Mouse (Mus musculus): ENCODE results near the gene Klb.
A peak's percentile ranks its signal among the peaks of the same experiment; 100 is the strongest.
"Not testable (repeated sequence)": the region's sequence is repeated elsewhere in the genome, so short reads cannot be mapped to it uniquely, and the experiment has no call there.

The Klb gene

GRCm38 (mm10) chr5:65348168-65348567 lies at the start of gene Klb:
Gene Klb (plus strand): TSS chr5:65348314.
- DNase-seq: no peak

DNA sequence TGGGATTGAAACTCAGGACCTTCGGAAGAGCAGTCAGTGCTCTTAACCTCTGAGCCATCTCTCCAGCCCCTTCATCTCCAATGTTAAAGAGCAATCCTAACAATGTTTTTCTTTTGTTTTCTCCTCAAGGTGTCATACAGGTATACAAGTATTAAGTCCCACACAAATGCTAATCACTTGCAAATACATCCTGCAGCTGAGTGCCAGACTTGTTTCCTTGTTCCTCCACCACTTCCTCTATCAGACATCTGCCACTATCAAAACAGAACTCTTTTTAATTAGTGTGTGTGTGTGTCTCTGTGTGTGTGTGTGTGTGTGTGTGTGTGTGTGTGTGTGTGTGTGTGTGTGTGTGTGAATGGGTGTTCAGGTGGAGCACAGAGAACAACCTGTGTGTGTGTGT lies 48.5 kb upstream of the Klb start:
- not testable (repeated sequence) for DNase-seq

DNA sequence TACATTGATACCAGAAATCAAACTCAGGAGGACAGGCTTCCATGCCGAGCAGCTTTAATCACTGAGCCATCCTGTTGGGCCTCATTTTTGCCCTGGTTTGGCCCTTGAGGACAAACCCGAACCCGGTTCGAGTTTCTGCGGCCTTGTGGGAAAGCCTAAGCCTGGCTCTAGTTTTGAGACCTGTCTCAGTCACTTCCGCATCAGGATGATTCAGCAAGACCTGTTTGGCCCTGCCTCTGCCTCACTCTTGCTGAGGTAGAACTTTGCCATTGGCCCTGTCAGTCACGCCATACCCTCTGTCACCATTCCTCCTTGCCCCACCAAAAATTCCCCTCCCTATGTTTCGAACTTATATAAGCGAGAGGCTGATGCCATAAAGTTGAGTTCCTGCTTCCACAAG lies 48.0 kb upstream of the Klb start:
- DNase-seq: no peak

GRCm38 (mm10) chr5:65305516-65305915 lies 42.6 kb upstream of the Klb start:
- no peak for DNase-seq

DNA sequence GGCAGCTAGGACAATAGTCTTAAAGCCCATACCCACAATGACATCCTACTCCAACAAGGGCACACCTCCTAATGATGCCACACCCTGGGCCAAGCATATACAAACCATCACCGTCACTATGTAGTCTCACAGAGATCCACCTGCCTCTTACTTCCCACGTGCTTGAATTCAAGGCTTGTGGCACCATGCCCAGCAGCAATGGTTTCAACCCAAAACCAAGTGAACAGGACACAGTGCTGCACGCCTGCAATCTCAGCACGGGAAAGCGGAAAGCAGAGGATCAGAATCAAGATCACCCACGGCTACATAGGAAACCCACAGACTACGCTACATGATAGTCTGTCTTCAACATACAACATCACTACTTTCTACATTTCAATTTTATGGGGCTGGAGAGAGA lies 39.9 kb upstream of the Klb start:
- no peak for DNase-seq

DNA sequence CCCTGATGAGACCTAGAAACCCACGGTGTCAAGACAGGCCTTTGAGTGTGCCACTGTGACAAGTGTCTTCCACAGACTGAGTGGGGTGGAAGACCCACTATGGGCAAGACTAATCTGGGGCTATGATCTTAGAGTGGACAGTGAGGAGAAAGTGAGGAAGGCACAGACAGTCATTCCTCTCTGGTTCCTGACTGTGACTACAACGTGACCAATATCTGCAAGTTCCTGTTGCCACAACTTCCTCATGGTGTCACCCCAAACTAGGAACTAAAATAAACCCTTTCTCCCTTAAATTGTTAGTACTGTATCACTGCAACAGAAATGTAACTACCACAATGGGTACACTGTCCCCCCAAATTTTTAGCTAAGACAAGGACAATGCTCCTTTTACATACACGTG lies 39.2 kb upstream of the Klb start:
- no peak for DNase-seq

GRCm38 (mm10) chr5:65319176-65319575 lies 28.9 kb upstream of the Klb start:
- no peak for DNase-seq

- DNase-seq: no peak
Measured at GRCm38 (mm10) chr5:65322165-65322564, 25.9 kb upstream of the Klb start.

- DNase-seq: no peak
Measured at GRCm38 (mm10) chr5:65324271-65324670, 23.8 kb upstream of the Klb start.

DNA sequence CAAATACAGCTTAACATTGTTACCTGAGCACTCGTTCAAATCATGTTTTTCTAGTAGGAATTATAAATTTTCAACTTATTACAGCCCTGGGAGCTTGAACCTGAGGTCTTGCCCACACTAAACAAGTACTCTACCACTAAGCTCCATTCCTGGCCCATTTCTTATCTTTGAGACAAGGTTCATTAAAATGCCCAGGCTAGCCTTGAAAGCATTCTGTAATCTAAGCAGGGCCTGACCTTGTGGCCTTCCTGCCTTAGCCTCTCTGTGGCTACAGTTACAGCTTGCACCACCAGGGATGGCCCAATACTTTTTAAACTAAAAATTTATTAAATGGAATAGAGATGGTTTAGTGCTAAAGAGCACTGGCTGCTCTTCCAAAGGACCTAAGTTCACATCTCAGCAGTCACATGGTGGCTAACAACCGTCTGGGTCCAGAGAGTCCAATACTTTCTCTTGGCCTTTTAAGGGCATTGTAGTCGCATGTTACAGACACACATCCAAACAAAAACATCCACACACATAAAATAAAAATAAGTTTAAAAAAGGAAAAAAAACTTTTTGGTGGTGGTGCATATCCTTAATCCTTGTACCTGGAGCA lies 23.3 kb upstream of the Klb start:
- no peak for DNase-seq

DNA sequence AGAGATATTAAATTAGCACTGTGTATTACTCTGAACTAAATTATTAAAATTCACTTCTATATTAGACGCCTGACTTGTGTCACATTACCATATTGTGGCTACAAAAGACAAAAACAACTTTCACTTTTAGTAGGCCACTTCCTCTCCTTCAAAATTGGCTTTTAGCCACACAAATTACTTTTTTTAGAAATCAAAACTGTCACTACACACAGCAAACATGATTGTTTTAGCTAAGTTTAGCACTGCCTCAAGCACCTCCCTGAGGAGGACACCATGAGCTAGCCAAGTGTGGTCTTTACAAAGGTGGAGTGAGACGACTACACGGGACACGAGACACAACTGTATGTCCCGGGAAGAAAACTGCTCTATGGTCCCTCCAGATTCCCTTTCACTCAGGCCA lies 21.9 kb upstream of the Klb start:
- DNase-seq: no peak

DNA sequence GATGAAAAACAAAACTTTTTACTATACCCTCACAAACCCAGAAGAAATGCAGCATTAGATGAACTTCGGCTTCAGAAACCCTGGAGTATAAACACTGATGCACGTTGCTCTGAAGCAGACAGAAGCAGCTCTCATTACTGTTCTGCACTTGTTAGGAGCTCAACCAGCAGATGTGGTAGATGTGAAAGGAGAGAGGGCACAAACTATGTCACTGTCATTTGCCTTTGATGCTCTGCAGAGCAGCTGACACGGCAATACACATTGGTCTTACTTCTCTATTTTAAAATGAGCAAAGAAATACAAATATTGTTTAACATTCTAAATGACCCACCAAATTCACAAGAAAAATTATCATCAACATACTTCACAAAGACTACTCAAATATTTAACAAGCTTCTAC lies 18.1 kb upstream of the Klb start:
- no peak for DNase-seq

DNA sequence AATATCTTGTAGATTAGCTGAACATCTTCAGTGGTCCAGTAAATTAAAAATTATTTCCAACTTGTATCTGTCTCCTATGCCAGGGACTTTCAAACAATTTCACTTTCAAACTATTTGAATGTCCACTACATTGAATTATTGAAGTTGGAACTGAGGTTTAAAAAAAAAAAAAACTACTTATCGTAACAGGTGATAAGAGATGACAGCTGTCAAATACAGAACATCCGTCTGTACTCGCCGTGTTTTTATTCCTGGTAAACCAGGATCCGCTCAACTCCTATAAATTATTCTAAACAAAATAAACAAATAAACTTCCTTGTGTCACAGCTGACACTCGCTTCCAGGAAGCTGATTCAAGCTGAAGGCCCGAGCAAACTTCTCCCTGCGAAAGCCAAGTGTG lies 13.3 kb upstream of the Klb start:
- no peak for DNase-seq

GRCm38 (mm10) chr5:65335298-65336074 lies 12.6 kb upstream of the Klb start, which contains the start of gene Rfc1:
Gene Rfc1 (minus strand): TSS chr5:65335670.
- peak; percentile 94 for DNase-seq

DNA sequence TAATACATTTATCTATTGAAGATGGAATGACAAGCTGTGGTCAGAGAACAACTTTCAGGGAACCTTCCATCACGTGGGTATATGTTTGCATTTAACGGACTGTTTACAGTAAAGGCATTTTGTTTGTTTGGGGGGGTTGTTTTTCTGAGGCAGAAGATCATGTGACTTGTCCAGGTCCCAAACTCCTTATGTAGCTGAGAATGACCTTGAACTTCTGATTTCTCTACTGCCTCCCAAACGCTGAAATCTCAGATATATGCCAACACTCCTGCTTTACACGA lies 12.1 kb upstream of the Klb start:
- DNase-seq: no peak

- DNase-seq: no peak
Measured at GRCm38 (mm10) chr5:65338394-65338793, 9.7 kb upstream of the Klb start.

DNA sequence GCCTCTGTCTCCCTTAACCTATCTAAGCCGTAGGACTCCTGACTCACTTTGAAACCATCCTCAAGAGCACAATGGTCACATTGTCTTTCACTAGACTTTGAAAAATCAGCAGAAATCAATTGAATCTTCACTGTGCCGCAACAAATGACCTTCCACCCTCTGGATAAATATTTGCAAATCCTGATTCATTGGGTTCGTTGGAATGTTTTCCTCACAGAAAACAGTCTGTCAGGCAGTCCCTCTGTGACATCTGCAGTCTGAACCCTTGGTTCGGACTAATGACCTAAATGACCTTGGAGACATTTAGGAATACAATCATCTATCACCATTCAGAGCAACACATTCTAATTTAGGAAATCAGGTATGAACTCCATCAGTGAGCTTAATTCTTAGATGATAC lies 7.9 kb upstream of the Klb start:
- DNase-seq: no peak

DNA sequence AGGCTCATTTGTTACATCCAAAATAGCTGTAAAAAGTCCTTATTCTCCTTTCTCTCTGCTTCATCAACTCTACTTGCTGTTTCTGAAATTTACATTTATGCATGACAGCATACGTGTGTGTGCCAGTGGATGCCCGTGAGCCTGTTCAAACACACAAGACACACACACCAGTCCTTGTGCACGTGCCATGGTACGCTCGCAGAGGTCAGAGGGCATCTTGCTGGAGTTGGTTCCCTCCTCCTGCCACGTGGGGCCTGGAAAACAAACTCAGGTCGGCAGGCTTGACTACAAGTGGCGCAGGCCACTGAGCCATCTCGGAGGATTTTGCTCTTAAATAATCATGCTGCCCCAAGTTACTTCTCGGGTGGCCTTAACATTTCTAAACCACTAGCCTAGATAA lies 2.4 kb downstream of the Klb start:
- no peak for DNase-seq

DNA sequence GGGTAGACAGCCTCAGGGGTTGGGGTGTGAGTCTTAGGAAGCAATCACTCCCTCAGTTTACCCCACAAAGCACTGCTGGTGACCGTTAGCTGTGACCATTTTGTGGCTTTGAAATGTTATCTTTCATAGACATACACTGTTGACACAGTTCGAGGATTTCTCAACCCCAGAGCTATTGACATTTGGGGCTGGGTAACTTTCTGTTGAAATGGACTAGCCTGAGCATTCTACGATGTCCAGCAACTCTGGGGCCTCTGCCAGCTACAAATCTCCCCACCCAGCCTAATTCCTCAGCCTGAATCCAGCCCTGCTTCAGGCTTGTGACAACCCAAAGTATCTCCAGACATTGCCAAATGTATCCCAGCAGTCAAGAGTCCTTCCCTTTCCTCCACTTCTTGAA lies 6.0 kb downstream of the Klb start:
- DNase-seq: no peak

- DNase-seq: no peak
Measured at GRCm38 (mm10) chr5:65354985-65355384, 6.9 kb downstream of the Klb start.

GRCm38 (mm10) chr5:65356851-65357250 lies 8.7 kb downstream of the Klb start:
- DNase-seq: no peak

GRCm38 (mm10) chr5:65357771-65358170 lies 9.7 kb downstream of the Klb start:
- no peak for DNase-seq

DNA sequence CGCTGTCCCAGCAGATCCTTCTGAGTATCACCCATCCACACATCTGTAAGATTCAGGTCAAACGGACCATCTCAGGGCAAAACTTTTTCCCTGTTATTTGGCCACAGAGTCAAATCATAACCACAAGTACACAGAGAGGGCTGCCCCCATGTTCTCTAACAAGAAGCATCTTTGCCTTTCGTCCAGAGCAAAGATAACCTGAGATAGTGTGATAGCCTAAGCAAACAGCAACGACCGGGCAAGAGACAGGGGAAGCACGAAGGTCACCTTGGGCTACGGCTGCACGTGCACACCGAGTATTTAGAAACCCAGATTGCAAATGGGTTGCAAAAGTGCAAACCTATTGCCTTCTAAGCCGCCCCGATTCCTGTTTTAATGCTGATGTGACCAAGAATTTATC lies 19.7 kb downstream of the Klb start:
- no peak for DNase-seq

DNA sequence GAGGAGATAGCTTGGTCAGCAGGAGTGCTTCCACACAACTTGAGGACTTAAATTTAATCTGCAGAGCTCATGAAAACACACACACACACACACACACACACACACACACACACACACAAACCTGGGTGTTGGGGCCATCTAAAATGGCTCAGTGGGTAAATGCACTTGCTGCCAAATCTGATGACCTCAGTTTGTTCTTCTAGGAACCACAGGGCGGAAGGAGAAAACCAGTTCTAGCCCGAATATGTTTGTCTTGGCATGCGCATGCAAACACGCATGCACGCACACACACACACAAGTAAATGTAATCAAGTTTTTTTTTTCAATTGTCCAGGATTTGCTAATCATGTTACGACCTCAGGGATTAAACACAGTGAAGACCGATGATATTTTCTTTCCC lies 23.4 kb downstream of the Klb start:
- DNase-seq: no peak

DNA sequence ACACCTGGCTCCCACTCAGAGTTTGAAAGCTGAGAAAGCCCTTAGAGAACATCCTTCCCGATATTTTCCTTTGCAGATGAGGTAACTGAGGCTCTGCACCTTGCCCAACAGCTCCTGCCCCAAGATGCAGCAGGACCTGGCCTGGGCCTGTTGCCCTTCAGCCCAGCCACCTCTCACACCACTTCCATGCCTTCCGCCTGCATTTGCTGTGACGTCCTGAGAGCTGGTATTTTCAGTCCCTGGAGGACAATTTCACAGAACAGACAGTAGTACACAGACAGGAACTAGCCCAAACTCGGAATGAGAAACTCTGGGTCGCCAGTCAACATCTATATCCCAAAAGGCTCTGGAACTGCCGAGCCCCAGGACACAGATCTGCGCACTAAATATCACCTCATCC lies 26.6 kb downstream of the Klb start:
- DNase-seq: no peak
